Mouse (Mus musculus): ENCODE results near the gene St7.

- no peak for TF ChIP-seq CTCF (IDR thresholded peaks at IDR 0.05; ENCODE audit: control insufficient read depth, insufficient read depth, insufficient read length)
- no peak for TF ChIP-seq MYOD1 (IDR thresholded peaks at IDR 0.05; ENCODE audit: control insufficient read depth, insufficient read length, low read depth)
- no peak for TF ChIP-seq USF1 (IDR thresholded peaks at IDR 0.05; ENCODE audit: low read depth)
- TF ChIP-seq MYOG (IDR thresholded peaks at IDR 0.05; ENCODE audit: control insufficient read depth, extremely low read depth, insufficient read length): no peak
These were observed 147.7 kb downstream of the St7 start for GRCm38 (mm10) chr6:17840431-17840830.
